Mouse (Mus musculus) heart, embryonic 10.5 days (tissue): ENCODE results near the gene Mast3. TPM values are rescaled to one million over a fixed set of nuclear protein-coding genes. Genes with fewer than 3 reads are reported as not detected.
"Not testable (repeated sequence)": the region's sequence is repeated elsewhere in the genome, so short reads cannot be mapped to it uniquely, and the experiment has no call there.

Experiments used
- DNase-seq: peaks from one replicate; pipeline ENCODE4 v3.0.0-alpha.2; 2017; ENCODE audit warnings: low spot score
- H3K27ac ChIP-seq: fragments of 300-500 bp; sonication (generic); 2 replicates; pipeline ENCODE4 v1.5.1; 2016; ENCODE audit warnings: mild to moderate bottlenecking
- H3K27me3 ChIP-seq: fragments of 300-500 bp; sonication (generic); 2 replicates; pipeline ENCODE4 v1.6.1; 2016; ENCODE audit warnings: mild to moderate bottlenecking; ENCODE audit not compliant: poor library complexity, insufficient read depth, severe bottlenecking
- H3K36me3 ChIP-seq: fragments of 300-500 bp; sonication (generic); 2 replicates; pipeline ENCODE4 v1.6.1; 2016; ENCODE audit warnings: mild to moderate bottlenecking, moderate library complexity
- H3K4me1 ChIP-seq: fragments of 300-500 bp; sonication (generic); 2 replicates; pipeline ENCODE4 v1.6.1; 2016; ENCODE audit warnings: mild to moderate bottlenecking
- H3K4me3 ChIP-seq: fragments of 300-500 bp; sonication (generic); 2 replicates; pipeline ENCODE4 v1.5.1; 2016; ENCODE audit warnings: mild to moderate bottlenecking, moderate library complexity
- H3K9me3 ChIP-seq: fragments of 300-500 bp; sonication (generic); 2 replicates; pipeline ENCODE4 v1.6.1; 2016; ENCODE audit warnings: mild to moderate bottlenecking, moderate library complexity
- WGBS: fragments of 180-500 bp; shearing (Covaris S2); methylation state at CpG from one replicate; pipeline ENCODE4 v1.1.7; 2016; 5-methylcytosine and 5-hydroxymethylcytosine counted together
- polyA plus RNA-seq: library from polyadenylated mRNA; unstranded; fragments of >200 nt; fragmentation: Nextera tagmentation; extraction: Ambion mirVana; gene quantifications from 2 replicates; pipeline ENCODE4 v1.2.1, GENCODE M21; 2016

Gene Mast3
- polyA plus RNA-seq, 1 experiment from 2014 or later: 9.3 TPM

GRCm38 (mm10) chr8:70827796-70828195 is 22.9 kb upstream of the Mast3 start:
- H3K27me3 ChIP-seq: peaks cover 13% of the 10 kb centered on the region; the same call in 1 of the 2 replicates
- no peaks in the 10 kb centered on the region for H3K9me3 ChIP-seq
- H3K4me3 ChIP-seq: no peak overlapping the region
- no peak for DNase-seq
- 80% methylated on average over 1 of the region's 1 CpGs for WGBS
- H3K27ac ChIP-seq: no peak overlapping the region
- H3K36me3 ChIP-seq: no peaks in the 10 kb centered on the region
- peaks cover 9% of the 10 kb centered on the region; the same call in 1 of the 2 replicates for H3K4me1 ChIP-seq

- no peak overlapping the region for H3K27ac ChIP-seq
- peaks cover 14% of the 10 kb centered on the region; the same call in 1 of the 2 replicates for H3K27me3 ChIP-seq
- WGBS: 99% methylated on average over 2 of the region's 2 CpGs
- H3K4me1 ChIP-seq: peaks cover 5% of the 10 kb centered on the region; the same call in 1 of the 2 replicates
- H3K36me3 ChIP-seq: no peaks in the 10 kb centered on the region
- DNase-seq: no peak
- no peaks in the 10 kb centered on the region for H3K9me3 ChIP-seq
- no peak overlapping the region for H3K4me3 ChIP-seq
Observed at GRCm38 (mm10) chr8:70827010-70827409, 22.2 kb upstream of the Mast3 start.

- peaks cover 26% of the 10 kb centered on the region for H3K27me3 ChIP-seq
- H3K36me3 ChIP-seq: no peaks in the 10 kb centered on the region
- DNase-seq: no peak
- 78% methylated on average over 8 of the region's 8 CpGs for WGBS
- no peaks in the 10 kb centered on the region for H3K9me3 ChIP-seq
- no peak overlapping the region for H3K27ac ChIP-seq
- H3K4me3 ChIP-seq: no peak overlapping the region
- peaks cover 5% of the 10 kb centered on the region; the same call in 1 of the 2 replicates for H3K4me1 ChIP-seq
Observed at GRCm38 (mm10) chr8:70825816-70826215, 21.0 kb upstream of the Mast3 start.

DNA sequence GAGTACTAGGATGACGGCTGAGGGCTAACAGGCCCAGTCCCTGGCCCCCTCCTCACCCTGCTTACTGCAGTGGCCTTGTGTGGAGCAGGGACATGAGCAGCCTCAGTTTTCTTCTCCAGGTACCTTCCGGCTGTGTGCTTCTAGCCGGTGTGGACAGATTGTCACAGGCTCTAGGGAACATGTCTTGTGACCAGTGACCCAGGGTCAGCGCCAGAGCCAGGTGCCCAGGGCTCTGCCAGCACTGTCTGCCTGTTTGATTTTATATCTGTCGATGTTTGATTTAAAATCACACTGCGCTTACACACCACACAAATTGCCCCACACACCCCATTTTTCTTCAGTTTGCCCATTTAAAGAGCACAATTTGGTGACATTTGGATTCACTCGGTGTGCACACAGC is 18.9 kb upstream of the Mast3 start:
- WGBS: 80% methylated on average over 7 of the region's 7 CpGs
- H3K27ac ChIP-seq: no peak overlapping the region
- H3K9me3 ChIP-seq: peaks cover 5% of the 10 kb centered on the region; the same call in 1 of the 2 replicates
- no peak for DNase-seq
- no peaks in the 10 kb centered on the region for H3K36me3 ChIP-seq
- H3K4me1 ChIP-seq: peaks cover 9% of the 10 kb centered on the region
- H3K4me3 ChIP-seq: no peak overlapping the region
- peaks cover 42% of the 10 kb centered on the region for H3K27me3 ChIP-seq

DNA sequence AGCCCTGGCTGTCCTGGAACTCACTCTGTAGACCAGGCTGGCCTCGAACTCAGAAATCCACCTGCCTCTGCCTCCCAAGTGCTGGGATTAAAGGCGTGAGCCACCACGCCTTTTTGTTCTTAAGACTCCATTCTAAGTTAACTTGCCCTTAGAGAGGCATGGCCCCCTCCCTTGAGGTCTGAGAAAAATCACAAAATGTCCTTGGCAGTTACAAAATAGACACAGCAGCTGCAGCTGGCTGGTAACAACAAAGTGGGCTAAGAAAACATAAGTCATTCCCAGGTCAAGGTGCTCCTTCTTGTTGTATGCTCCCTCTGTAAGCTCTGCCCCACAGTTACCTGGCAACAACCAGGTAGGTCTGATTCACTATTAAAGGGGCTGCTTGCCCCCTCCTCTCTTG is 17.7 kb upstream of the Mast3 start:
- H3K4me3 ChIP-seq, H3K27ac ChIP-seq, H3K36me3 ChIP-seq, H3K4me1 ChIP-seq, H3K9me3 ChIP-seq, DNase-seq: not testable (repeated sequence)
- WGBS: 77% methylated on average over 3 of the region's 3 CpGs
- H3K27me3 ChIP-seq: peaks cover 49% of the 10 kb centered on the region

GRCm38 (mm10) chr8:70821992-70822391 is 17.1 kb upstream of the Mast3 start:
- H3K4me1 ChIP-seq: peaks cover 12% of the 10 kb centered on the region
- no peak overlapping the region for H3K4me3 ChIP-seq
- no peaks in the 10 kb centered on the region for H3K36me3 ChIP-seq
- no peak overlapping the region for H3K27ac ChIP-seq
- WGBS: 44% methylated on average over 11 of the region's 11 CpGs
- peaks cover 55% of the 10 kb centered on the region for H3K27me3 ChIP-seq
- peaks cover 7% of the 10 kb centered on the region; the same call in 1 of the 2 replicates for H3K9me3 ChIP-seq
- DNase-seq: no peak

DNA sequence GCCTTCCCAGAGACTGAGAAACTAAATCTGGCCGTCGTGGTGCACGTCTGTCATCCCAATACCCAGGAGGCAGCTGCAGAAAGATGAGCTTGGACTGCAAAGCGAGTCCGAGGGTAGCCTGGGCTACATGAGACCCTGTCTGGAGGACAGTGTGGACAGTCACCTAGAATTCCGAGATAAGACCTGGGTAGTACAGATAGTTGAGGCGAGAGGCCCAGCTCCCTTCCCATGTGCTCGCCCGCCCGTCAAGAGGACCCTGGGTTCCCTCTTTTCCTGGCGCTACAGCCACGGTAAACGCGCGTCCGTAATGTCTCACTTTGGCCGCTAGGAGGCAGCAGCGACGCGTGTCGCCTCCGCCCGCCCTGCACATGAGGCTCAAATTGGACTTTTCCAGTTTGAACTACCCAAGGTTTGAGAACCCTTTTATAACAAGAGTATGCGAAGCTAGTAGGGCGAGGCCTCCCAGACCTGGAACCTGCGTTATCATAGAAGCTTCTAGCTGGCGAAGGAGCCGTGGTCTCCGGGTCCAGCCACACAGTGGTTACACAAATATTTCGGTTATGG is 16.6 kb upstream of the Mast3 start:
- Histone ChIP-seq H3K4me1 (peaks cover 17% of the 10 kb centered on the region), H3K36me3 (no peaks in the 10 kb centered on the region), H3K27me3 (peaks cover 60% of the 10 kb centered on the region), H3K9me3 (peaks cover 7% of the 10 kb centered on the region; the same call in 1 of the 2 replicates), H3K4me3 (no peak overlapping the region), H3K27ac (no peak overlapping the region)
- WGBS: 15% methylated on average over 30 of the region's 30 CpGs
- DNase-seq: no peak

DNA sequence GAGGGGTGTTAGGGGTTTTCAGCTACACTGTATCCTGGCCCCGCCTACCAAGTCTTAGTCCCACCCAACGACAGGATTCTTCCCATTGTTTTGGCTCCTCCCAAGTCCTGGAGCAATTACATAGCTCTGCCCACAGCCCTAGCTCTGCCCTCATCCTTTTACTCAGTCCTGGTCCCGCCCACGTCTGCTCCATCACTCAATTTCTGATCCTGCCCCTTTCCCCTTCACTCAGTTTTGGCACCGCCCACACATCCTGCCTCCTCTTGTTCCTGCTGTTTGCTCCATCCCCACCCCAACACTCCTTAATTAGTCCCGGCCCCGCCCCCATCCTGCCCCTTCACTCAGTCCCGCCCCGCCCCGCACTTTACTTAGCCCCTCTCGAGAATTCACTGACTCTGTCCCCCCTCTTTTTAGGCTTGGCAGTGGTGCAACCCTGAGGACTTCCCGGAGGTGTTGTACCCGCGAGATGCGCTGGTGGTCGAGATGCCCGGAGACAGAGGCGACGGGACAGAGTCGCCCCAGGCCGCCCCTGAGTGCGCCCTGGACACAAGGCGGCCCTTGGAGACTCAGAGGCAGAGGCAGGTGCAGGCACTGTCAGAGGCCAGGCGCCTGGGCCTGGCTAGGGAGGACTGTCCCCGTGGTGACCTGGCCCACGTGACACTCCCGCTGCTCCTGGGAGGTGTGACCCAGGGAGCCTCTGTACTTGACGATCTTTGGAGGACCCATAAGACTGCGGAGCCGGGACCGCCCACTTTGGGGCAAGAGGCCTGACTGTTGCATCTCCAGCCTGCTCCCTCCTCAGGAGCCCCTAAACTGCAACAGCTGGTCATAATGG is 15.5 kb upstream of the Mast3 start:
- H3K4me3 ChIP-seq: peak overlapping the region; percentile 36
- no peaks in the 10 kb centered on the region for H3K36me3 ChIP-seq
- no peak for DNase-seq
- peaks cover 19% of the 10 kb centered on the region for H3K4me1 ChIP-seq
- 2% methylated on average over 31 of the region's 31 CpGs for WGBS
- H3K27ac ChIP-seq: 0 out of 2 replicates have a peak overlapping the region, but pooled peaks have one; percentile 8
- H3K27me3 ChIP-seq: peaks cover 72% of the 10 kb centered on the region
- peaks cover 7% of the 10 kb centered on the region; the same call in 1 of the 2 replicates for H3K9me3 ChIP-seq

- H3K27me3 ChIP-seq: peaks cover 83% of the 10 kb centered on the region
- WGBS: 8% methylated on average over 30 of the region's 30 CpGs
Observed at GRCm38 (mm10) chr8:70816679-70817078, 11.8 kb upstream of the Mast3 start.

DNA sequence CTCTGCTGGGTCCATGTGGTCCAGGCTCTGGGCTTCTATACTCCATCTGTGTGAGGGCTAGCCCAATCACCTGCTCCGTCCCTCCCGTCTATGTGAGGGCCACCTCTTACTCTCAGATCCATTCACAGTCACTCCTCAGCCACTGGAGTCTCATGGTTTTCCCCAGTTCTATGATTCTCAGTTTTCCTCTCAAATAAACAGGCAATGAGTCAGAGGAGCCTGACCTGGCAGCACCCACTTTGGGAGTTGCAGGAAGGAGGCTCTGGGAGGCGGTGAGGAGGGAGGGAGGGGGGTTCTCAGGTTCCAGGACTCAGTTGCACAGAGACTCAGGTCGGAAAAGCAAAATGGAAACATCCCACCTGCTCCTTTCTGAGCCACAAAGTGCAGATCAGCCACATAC is 8.0 kb upstream of the Mast3 start:
- Histone ChIP-seq H3K9me3 (no peaks in the 10 kb centered on the region), H3K27me3 (peaks cover 81% of the 10 kb centered on the region), H3K27ac (no peak overlapping the region), H3K36me3 (no peaks in the 10 kb centered on the region), H3K4me3 (no peak overlapping the region), H3K4me1 (peaks cover 26% of the 10 kb centered on the region)
- 62% methylated on average over 4 of the region's 4 CpGs for WGBS
- DNase-seq: no peak

More at GRCm38 (mm10) chr8:70816679-70817078, 11.8 kb upstream of the Mast3 start:
- H3K27ac ChIP-seq: no peak overlapping the region; the same call in 1 of the 2 replicates
- H3K9me3 ChIP-seq: peaks cover 7% of the 10 kb centered on the region; the same call in 1 of the 2 replicates
- peak overlapping the region; percentile 46 for H3K4me3 ChIP-seq
- DNase-seq: peak; percentile 92
- no peaks in the 10 kb centered on the region for H3K36me3 ChIP-seq
- H3K4me1 ChIP-seq: peaks cover 22% of the 10 kb centered on the region

DNA sequence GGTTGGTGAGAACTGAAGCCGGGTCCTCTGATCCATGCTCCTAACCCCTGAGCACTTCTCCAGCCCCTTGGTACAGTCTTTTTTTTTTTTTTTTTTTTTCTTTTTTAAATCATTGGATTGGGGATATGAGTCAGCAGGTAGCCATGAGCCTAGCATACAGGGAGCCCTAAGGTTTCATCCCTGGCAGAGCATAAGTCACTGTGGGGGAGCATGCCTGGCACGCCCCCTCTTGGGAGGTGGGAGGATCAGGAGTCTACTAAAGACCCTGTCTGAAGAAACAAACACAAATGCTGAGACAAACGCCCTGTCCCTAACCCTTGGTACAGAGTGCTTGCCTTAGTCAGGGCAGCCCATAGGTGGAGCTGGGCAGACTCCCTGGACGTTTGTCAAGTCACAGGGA is 7.2 kb upstream of the Mast3 start:
- no peak overlapping the region for H3K4me3 ChIP-seq
- H3K4me1 ChIP-seq: peaks cover 24% of the 10 kb centered on the region
- no peak for DNase-seq
- H3K36me3 ChIP-seq: no peaks in the 10 kb centered on the region
- H3K27me3 ChIP-seq: peaks cover 79% of the 10 kb centered on the region
- H3K27ac ChIP-seq: no peak overlapping the region
- no peaks in the 10 kb centered on the region for H3K9me3 ChIP-seq
- WGBS: 38% methylated on average over 4 of the region's 4 CpGs

GRCm38 (mm10) chr8:70810962-70811680 is 6.3 kb upstream of the Mast3 start:
- peaks cover 17% of the 10 kb centered on the region for H3K4me1 ChIP-seq
- H3K4me3 ChIP-seq: no peak overlapping the region
- peaks cover 79% of the 10 kb centered on the region for H3K27me3 ChIP-seq
- H3K27ac ChIP-seq: no peak overlapping the region
- 65% methylated on average over 20 of the region's 20 CpGs for WGBS
- no peaks in the 10 kb centered on the region for H3K36me3 ChIP-seq
- no peak for DNase-seq
- no peaks in the 10 kb centered on the region for H3K9me3 ChIP-seq
